Mouse (Mus musculus) erythroblast, embryonic 14.5 days (primary cell): Measurements from ENCODE around the gene Mak.

ENCODE experiments used
- GATA1 ChIP-seq: IDR thresholded peaks from 2 replicates; pipeline ENCODE4 v1.6.1; 2012; ENCODE audit warnings: low read length, inconsistent platforms, mixed read lengths
- TAL1 ChIP-seq: IDR thresholded peaks from 3 replicates; pipeline ENCODE4 v1.6.1; 2012; ENCODE audit warnings: low read length, inconsistent platforms, mixed read lengths

DNA sequence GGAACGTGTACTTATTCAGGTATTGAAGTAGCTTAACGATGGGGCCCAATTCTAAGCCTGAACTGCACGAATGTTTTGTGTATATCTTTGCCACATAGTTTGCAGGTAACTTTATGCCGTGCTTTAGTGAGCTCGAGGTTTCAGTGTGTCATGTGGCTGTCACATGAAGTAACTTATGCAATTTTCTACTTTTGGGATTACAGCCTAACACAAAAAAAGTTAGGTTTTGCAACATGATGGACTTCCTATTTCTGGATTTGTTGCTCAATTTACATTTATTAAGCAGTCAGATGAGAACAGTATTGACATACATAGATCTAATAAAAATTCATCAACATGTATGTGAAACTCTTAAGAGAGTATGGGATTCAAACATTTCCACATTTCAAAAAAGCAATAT, 5.7 kb downstream of the Mak start:
- TF ChIP-seq TAL1, result no peak
- TF ChIP-seq GATA1, result no peak
